Mouse (Mus musculus) forebrain, postnatal 0 days (tissue): Measurements from ENCODE around the gene Susd6. TPM values are rescaled to one million over a fixed set of nuclear protein-coding genes. Genes with fewer than 3 reads are reported as not detected.
A peak's percentile ranks its signal among the peaks of the same experiment; 100 is the strongest.

Experiments used
- ATAC-seq: fragments of 200-750 bp; cut with Nextera tagmentation; 2 replicates; pipeline ENCODE4 v1.8.0; 2017; ENCODE audit warnings: mild to moderate bottlenecking, moderate library complexity
- DNase-seq: peaks from one replicate; pipeline ENCODE4 v3.0.0-alpha.2; 2015
- H3K27ac ChIP-seq: fragments of 300-500 bp; sonication (generic); 2 replicates; pipeline ENCODE4 v1.5.1; 2014; ENCODE audit warnings: low read depth, mild to moderate bottlenecking, antibody characterized with exemption, low read length, moderate library complexity, mixed read lengths
- H3K27me3 ChIP-seq: fragments of 300-500 bp; sonication (generic); 2 replicates; pipeline ENCODE4 v1.6.1; 2014; ENCODE audit warnings: mild to moderate bottlenecking, low read length, mixed read lengths; ENCODE audit not compliant: insufficient read depth
- H3K36me3 ChIP-seq: fragments of 300-500 bp; sonication (generic); 2 replicates; pipeline ENCODE4 v1.6.1; 2014; ENCODE audit warnings: mild to moderate bottlenecking, moderate library complexity; ENCODE audit not compliant: insufficient read depth
- H3K4me1 ChIP-seq: fragments of 300-500 bp; sonication (generic); 2 replicates; pipeline ENCODE4 v1.6.1; 2014; ENCODE audit warnings: antibody characterized with exemption; ENCODE audit not compliant: insufficient read depth
- H3K4me2 ChIP-seq: fragments of 300-500 bp; sonication (generic); 2 replicates; pipeline ENCODE4 v1.6.1; 2014; ENCODE audit warnings: low read depth, mild to moderate bottlenecking, moderate library complexity
- H3K4me3 ChIP-seq: fragments of 300-500 bp; sonication (generic); 2 replicates; pipeline ENCODE4 v1.5.1; 2014; ENCODE audit warnings: low read depth, low read length, mixed read lengths
- H3K9ac ChIP-seq: fragments of 300-500 bp; sonication (generic); 2 replicates; pipeline ENCODE4 v1.6.1; 2014; ENCODE audit warnings: mild to moderate bottlenecking
- H3K9me3 ChIP-seq: fragments of 300-500 bp; sonication (generic); 2 replicates; pipeline ENCODE4 v1.6.1; 2016; ENCODE audit warnings: low read length
- CTCF ChIP-seq: sonication (generic); IDR thresholded peaks from 2 replicates; pipeline ENCODE4 v1.5.1; 2016; ENCODE audit warnings: antibody characterized with exemption, control low read depth, low read depth
- WGBS: fragments of 180-500 bp; shearing (Covaris S2); extraction: QIAGEN DNeasy Blood & Tissue Kit; methylation state at CpG from one replicate; pipeline ENCODE4 v1.1.7; 2014; 5-methylcytosine and 5-hydroxymethylcytosine counted together
- polyA plus RNA-seq: library from polyadenylated mRNA; unstranded; fragments of >200 nt; fragmentation: Nextera tagmentation; extraction: Ambion mirVana; gene quantifications from 2 replicates; pipeline ENCODE4 v1.2.1, GENCODE M21; 2015
- total RNA-seq: library from RNA; depleted of rRNA; stranded (reverse); fragments of >200 nt; gene quantifications from 2 replicates; pipeline ENCODE4 v1.2.3, GENCODE M21; 2014

Gene Susd6
- total and polyA plus RNA-seq, 2 experiments from 2014 or later, result 8.0 to 15.3 TPM

GRCm38 (mm10) chr12:80858307-80858706, 68.0 kb downstream of the Susd6 start:
- DNase-seq, result no peak
- no peak overlapping the region for H3K9ac ChIP-seq
- 64% methylated on average over 2 of the region's 2 CpGs for WGBS
- H3K4me2 ChIP-seq, result no peak overlapping the region
- H3K36me3 ChIP-seq, result no peaks in the 10 kb centered on the region; the same call in 1 of the 2 replicates
- TF ChIP-seq CTCF, result no peak
- H3K4me1 ChIP-seq, result 0 out of 2 replicates have a peak, but pooled peaks cover 5% of the 10 kb centered on the region
- H3K9me3 ChIP-seq, result no peaks in the 10 kb centered on the region
- H3K4me3 ChIP-seq, result no peak overlapping the region
- no peak overlapping the region for H3K27ac ChIP-seq
- no peaks in the 10 kb centered on the region for H3K27me3 ChIP-seq
- no peak; the same call in 1 of the 2 replicates for ATAC-seq

DNA sequence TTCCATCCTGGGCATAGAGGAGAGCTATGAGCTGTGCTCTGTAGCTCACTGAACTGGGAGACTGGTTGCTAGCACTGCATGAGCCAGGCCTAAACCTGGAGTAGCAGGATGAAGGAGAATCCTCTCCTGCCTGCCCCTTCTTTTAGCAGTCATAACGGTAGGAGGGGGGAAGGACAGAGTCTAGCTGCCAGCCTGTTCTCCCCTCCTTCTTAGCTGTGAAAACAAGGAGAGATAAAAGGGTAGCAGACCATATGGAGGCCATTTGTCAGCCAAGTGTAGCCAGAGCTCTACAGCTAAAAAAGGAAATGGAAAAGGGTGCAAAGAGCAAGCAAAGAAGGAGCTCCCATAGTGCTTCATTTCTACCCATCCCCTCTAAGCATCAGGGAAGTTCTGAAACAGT, 71.6 kb downstream of the Susd6 start:
- H3K36me3 ChIP-seq, result no peaks in the 10 kb centered on the region; the same call in 1 of the 2 replicates
- H3K27me3 ChIP-seq, result no peaks in the 10 kb centered on the region
- ATAC-seq (peak; percentile 62), DNase-seq (no peak)
- no peak overlapping the region for H3K4me2 ChIP-seq
- 0 out of 2 replicates have a peak overlapping the region, but pooled peaks have one; percentile 11 for H3K27ac ChIP-seq
- no peak for TF ChIP-seq CTCF
- H3K9ac ChIP-seq, result no peak overlapping the region
- WGBS, result 11% methylated on average over 1 of the region's 1 CpGs
- H3K4me3 ChIP-seq, result no peak overlapping the region
- H3K4me1 ChIP-seq, result 0 out of 2 replicates have a peak, but pooled peaks cover 5% of the 10 kb centered on the region
- H3K9me3 ChIP-seq, result no peaks in the 10 kb centered on the region

GRCm38 (mm10) chr12:80863370-80863769, 73.1 kb downstream of the Susd6 start:
- no peak overlapping the region for H3K4me3 ChIP-seq
- ATAC-seq, result no peak
- no peaks in the 10 kb centered on the region for H3K27me3 ChIP-seq
- no peak for DNase-seq
- 80% methylated on average over 2 of the region's 2 CpGs for WGBS
- no peaks in the 10 kb centered on the region; the same call in 1 of the 2 replicates for H3K36me3 ChIP-seq
- H3K9ac ChIP-seq, result no peak overlapping the region
- no peaks in the 10 kb centered on the region for H3K9me3 ChIP-seq
- no peak overlapping the region for H3K27ac ChIP-seq
- no peak overlapping the region for H3K4me2 ChIP-seq
- 0 out of 2 replicates have a peak, but pooled peaks cover 4% of the 10 kb centered on the region for H3K4me1 ChIP-seq
- TF ChIP-seq CTCF, result no peak

- H3K27me3 ChIP-seq, result no peaks in the 10 kb centered on the region
- no peak overlapping the region for H3K27ac ChIP-seq
- H3K4me3 ChIP-seq, result no peak overlapping the region
- no peaks in the 10 kb centered on the region; the same call in 1 of the 2 replicates for H3K36me3 ChIP-seq
- no peaks in the 10 kb centered on the region for H3K4me1 ChIP-seq
- no peak for TF ChIP-seq CTCF
- no peak overlapping the region for H3K9ac ChIP-seq
- DNase-seq, result no peak
- ATAC-seq, result no peak
- no peaks in the 10 kb centered on the region for H3K9me3 ChIP-seq
- no peak overlapping the region for H3K4me2 ChIP-seq
- WGBS, result 92% methylated on average over 4 of the region's 4 CpGs
Measured at GRCm38 (mm10) chr12:80865175-80865574, 74.9 kb downstream of the Susd6 start.

DNA sequence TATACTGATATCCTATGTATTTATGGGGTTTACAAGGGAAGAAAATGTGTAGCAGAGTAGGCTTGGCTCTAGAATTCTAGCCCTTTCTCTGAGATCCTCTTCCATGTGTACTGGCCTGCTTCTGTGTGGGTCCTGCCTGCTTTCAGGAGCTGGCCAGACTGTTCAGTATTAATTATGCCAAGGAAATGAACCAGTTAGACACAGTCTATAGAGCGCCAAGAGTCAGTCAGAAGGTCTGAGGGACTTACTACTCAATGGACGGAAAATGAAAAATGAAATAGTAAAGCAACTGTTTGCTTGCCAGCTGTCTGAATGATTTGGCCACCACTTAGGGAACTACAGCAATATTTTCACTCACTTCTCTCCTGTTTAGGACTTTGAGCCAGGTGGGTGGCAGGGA, 75.7 kb downstream of the Susd6 start:
- no peaks in the 10 kb centered on the region for H3K4me1 ChIP-seq
- no peak overlapping the region for H3K27ac ChIP-seq
- H3K4me2 ChIP-seq, result no peak overlapping the region
- DNase-seq (no peak), ATAC-seq (no peak)
- H3K9me3 ChIP-seq, result no peaks in the 10 kb centered on the region
- H3K9ac ChIP-seq, result no peak overlapping the region
- no peak for TF ChIP-seq CTCF
- H3K27me3 ChIP-seq, result no peaks in the 10 kb centered on the region
- no peaks in the 10 kb centered on the region; the same call in 1 of the 2 replicates for H3K36me3 ChIP-seq
- no peak overlapping the region for H3K4me3 ChIP-seq
- WGBS, result 80% methylated on average over 2 of the region's 2 CpGs

DNA sequence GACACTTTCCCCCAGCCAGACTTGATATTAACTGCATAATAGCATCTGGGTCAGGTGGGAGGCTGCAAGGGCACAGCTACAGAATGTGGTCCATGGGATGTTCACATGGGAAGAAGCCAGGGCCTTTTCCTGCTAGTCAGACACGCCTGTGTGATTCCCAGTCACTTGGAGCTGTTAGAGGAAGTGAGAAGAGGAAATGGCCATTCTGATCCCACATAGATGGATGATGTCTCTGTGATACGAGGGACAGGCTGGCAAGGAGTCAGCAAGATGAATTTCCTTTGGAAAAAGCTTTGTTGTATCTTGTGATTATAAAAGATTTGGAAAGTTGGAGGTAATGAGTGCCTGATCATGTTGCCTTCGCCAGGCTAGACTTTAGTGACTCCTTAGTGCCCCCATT, 76.8 kb downstream of the Susd6 start:
- no peaks in the 10 kb centered on the region; the same call in 1 of the 2 replicates for H3K36me3 ChIP-seq
- TF ChIP-seq CTCF, result no peak
- DNase-seq (no peak), ATAC-seq (no peak)
- H3K9ac ChIP-seq, result no peak overlapping the region
- H3K4me2 ChIP-seq, result no peak overlapping the region
- no peaks in the 10 kb centered on the region for H3K27me3 ChIP-seq
- no peaks in the 10 kb centered on the region for H3K4me1 ChIP-seq
- H3K9me3 ChIP-seq, result no peaks in the 10 kb centered on the region
- H3K4me3 ChIP-seq, result no peak overlapping the region
- H3K27ac ChIP-seq, result no peak overlapping the region
- 89% methylated on average over 3 of the region's 3 CpGs for WGBS

DNA sequence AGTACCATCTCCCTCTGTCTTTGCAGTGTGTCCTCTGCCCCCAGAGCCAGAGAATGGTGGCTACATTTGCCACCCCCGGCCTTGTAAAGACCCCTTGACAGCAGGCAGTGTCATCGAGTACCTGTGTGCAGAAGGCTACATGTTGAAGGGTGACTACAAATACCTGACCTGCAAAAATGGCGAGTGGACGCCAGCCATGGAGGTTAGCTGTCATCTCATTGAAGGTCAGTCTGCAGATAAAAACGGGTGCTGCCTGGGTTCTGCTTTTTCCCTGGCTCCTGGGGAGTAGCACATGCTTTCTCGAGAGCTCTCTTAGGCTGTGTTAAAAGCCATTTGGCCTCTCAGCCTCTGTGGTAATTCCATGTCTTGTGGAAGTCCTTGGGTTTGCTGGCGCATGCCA, 78.1 kb downstream of the Susd6 start:
- TF ChIP-seq CTCF, result no peak
- no peaks in the 10 kb centered on the region; the same call in 1 of the 2 replicates for H3K36me3 ChIP-seq
- H3K9me3 ChIP-seq, result no peaks in the 10 kb centered on the region
- no peak overlapping the region for H3K4me2 ChIP-seq
- no peak overlapping the region for H3K27ac ChIP-seq
- no peak overlapping the region for H3K9ac ChIP-seq
- no peak overlapping the region for H3K4me3 ChIP-seq
- no peak for DNase-seq
- no peak for ATAC-seq
- WGBS, result 92% methylated on average over 7 of the region's 7 CpGs
- no peaks in the 10 kb centered on the region for H3K4me1 ChIP-seq
- no peaks in the 10 kb centered on the region for H3K27me3 ChIP-seq
